Mouse (Mus musculus): ENCODE measurements around the gene Zfp692. TPM values are rescaled to one million over a fixed set of nuclear protein-coding genes. Genes with fewer than 3 reads are reported as not detected.

Zfp692 gene
- polyA plus RNA-seq (2012; ENCODE audit: insufficient read depth, insufficient read length, low replicate concordance, missing spikeins): not detected in 2 replicates

DNA sequence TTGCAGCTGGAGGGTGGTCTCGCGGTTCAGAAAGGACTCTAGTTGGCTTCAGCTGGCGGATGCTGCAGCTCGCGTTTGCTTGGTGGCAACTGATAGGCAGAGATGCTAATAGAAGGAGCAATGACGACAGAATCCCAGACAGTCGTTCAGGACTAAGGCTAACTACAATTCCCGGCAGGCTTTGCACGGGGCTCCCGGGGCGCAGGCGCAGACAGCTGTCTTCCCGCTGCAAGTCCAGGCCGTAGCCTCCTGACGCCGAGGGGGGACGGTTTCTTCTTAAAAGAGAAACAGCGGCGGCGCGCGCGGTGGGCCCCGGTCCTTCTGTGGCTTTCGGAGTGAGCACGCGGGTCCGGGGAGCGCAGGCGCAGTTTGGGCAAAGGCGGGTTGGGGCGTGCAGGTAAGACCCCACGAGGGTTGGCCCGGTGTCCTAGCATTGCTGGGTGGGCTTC lies at the start of gene Zfp692:
TSS of gene Zfp692 (plus strand) at position 210 of the 449 bp plus-strand sequence.
- Histone ChIP-seq H3K4me1 (ENCODE audit: control insufficient read depth, insufficient read depth, low read length) (peaks cover 14% of the 10 kb centered on the region), H3K27ac (ENCODE audit: insufficient read depth, low read depth, low read length) (0 out of 2 replicates have a peak within 1 kb of the TSS, but pooled peaks have one; percentile 17), H3K4me3 (ENCODE audit: insufficient read depth, low read depth, low read length) (peak within 1 kb of the TSS; percentile 56)
- WGBS: under 1% methylated on average over 34 of the region's 34 CpGs
- TF ChIP-seq POLR2A (IDR thresholded peaks at IDR 0.05; ENCODE audit: insufficient read depth, low read depth, low read length) (no peak; the same call in 1 of the 2 replicates), CTCF (IDR thresholded peaks at IDR 0.05; ENCODE audit: insufficient read depth, low read depth, low read length) (no peak)

GRCm38 (mm10) chr11:58257816-58258215 lies 49.1 kb upstream of the Zfp692 start:
- no peak for TF ChIP-seq POLR2A (IDR thresholded peaks at IDR 0.05; ENCODE audit: insufficient read depth, low read depth, low read length)
- no peak for TF ChIP-seq CTCF (IDR thresholded peaks at IDR 0.05; ENCODE audit: insufficient read depth, low read depth, low read length)
- H3K4me3 ChIP-seq (ENCODE audit: insufficient read depth, low read depth, low read length): no peak overlapping the region
- no peak overlapping the region for H3K27ac ChIP-seq (ENCODE audit: insufficient read depth, low read depth, low read length)
- WGBS: 48% methylated on average over 5 of the region's 5 CpGs
- no peaks in the 10 kb centered on the region for H3K4me1 ChIP-seq (ENCODE audit: control insufficient read depth, insufficient read depth, low read length)

- no peak overlapping the region for H3K4me3 ChIP-seq (ENCODE audit: insufficient read depth, low read depth, low read length)
- TF ChIP-seq CTCF (IDR thresholded peaks at IDR 0.05; ENCODE audit: insufficient read depth, low read depth, low read length) (no peak), POLR2A (IDR thresholded peaks at IDR 0.05; ENCODE audit: insufficient read depth, low read depth, low read length) (no peak)
- no peak overlapping the region for H3K27ac ChIP-seq (ENCODE audit: insufficient read depth, low read depth, low read length)
- WGBS: 87% methylated on average over 4 of the region's 4 CpGs
- no peaks in the 10 kb centered on the region for H3K4me1 ChIP-seq (ENCODE audit: control insufficient read depth, insufficient read depth, low read length)
Observed at GRCm38 (mm10) chr11:58260156-58260555, 46.7 kb upstream of the Zfp692 start.

- no peak overlapping the region for H3K27ac ChIP-seq (ENCODE audit: insufficient read depth, low read depth, low read length)
- whole genome bisulfite sequencing: 89% methylated on average over 4 of the region's 4 CpGs
- TF ChIP-seq POLR2A (IDR thresholded peaks at IDR 0.05; ENCODE audit: insufficient read depth, low read depth, low read length): no peak
- TF ChIP-seq CTCF (IDR thresholded peaks at IDR 0.05; ENCODE audit: insufficient read depth, low read depth, low read length): no peak
- H3K4me3 ChIP-seq (ENCODE audit: insufficient read depth, low read depth, low read length): no peak overlapping the region
- no peaks in the 10 kb centered on the region for H3K4me1 ChIP-seq (ENCODE audit: control insufficient read depth, insufficient read depth, low read length)
Observed at GRCm38 (mm10) chr11:58261826-58262225, 45.0 kb upstream of the Zfp692 start.

DNA sequence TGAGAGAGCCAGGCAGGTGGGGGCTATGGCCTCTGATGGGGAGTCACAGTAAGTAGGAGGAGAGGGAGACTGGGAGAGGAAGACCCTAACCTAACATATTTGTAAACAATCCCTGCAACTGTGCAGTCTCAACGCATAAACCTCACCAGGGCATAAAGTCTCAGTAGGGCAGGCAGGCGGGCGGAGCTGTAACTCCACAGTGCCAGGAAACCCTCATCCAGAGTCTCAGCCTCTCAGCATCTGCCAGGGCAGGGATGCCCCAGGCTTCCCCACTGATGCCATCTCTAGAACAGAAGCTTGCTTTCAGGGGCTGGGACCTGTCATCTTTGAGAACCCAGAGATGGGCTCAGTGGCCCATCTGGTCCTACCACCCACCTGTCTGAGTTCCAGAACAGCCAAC lies 44.5 kb upstream of the Zfp692 start:
- H3K4me3 ChIP-seq (ENCODE audit: insufficient read depth, low read depth, low read length): no peak overlapping the region
- H3K4me1 ChIP-seq (ENCODE audit: control insufficient read depth, insufficient read depth, low read length): no peaks in the 10 kb centered on the region
- no peak overlapping the region for H3K27ac ChIP-seq (ENCODE audit: insufficient read depth, low read depth, low read length)
- WGBS: 97% methylated on average over 3 of the region's 3 CpGs
- TF ChIP-seq POLR2A (IDR thresholded peaks at IDR 0.05; ENCODE audit: insufficient read depth, low read depth, low read length): no peak

- no peak overlapping the region for H3K27ac ChIP-seq (ENCODE audit: insufficient read depth, low read depth, low read length)
- no peak overlapping the region for H3K4me3 ChIP-seq (ENCODE audit: insufficient read depth, low read depth, low read length)
- TF ChIP-seq CTCF (IDR thresholded peaks at IDR 0.05; ENCODE audit: insufficient read depth, low read depth, low read length): no peak
- TF ChIP-seq POLR2A (IDR thresholded peaks at IDR 0.05; ENCODE audit: insufficient read depth, low read depth, low read length): no peak
- no peaks in the 10 kb centered on the region for H3K4me1 ChIP-seq (ENCODE audit: control insufficient read depth, insufficient read depth, low read length)
- 88% methylated on average over 2 of the region's 2 CpGs for WGBS
Observed at GRCm38 (mm10) chr11:58263516-58263915, 43.4 kb upstream of the Zfp692 start.

DNA sequence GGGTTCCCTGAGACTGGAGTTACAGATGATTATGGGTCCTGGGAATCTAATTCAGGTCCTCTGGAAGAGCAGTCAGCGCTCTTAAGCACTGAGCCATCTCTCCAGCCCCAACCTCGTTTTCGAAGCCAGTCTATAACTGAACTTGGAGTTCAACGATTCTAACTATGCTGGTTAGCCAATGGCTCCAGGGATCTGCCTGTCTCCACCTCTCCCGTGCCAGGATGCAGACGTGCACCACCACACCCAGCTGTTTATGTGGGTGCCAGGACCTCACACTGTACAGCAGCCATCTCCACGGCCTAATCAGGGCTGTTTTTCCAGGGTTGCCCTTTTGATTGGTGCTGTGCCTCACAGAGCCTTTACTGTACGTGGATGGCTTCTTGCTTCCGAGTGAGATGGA lies 42.3 kb upstream of the Zfp692 start:
- H3K4me1 ChIP-seq (ENCODE audit: control insufficient read depth, insufficient read depth, low read length): no peaks in the 10 kb centered on the region
- no peak overlapping the region for H3K4me3 ChIP-seq (ENCODE audit: insufficient read depth, low read depth, low read length)
- 85% methylated on average over 9 of the region's 9 CpGs for whole genome bisulfite sequencing
- TF ChIP-seq POLR2A (IDR thresholded peaks at IDR 0.05; ENCODE audit: insufficient read depth, low read depth, low read length) (no peak), CTCF (IDR thresholded peaks at IDR 0.05; ENCODE audit: insufficient read depth, low read depth, low read length) (no peak)
- H3K27ac ChIP-seq (ENCODE audit: insufficient read depth, low read depth, low read length): no peak overlapping the region

- no peak overlapping the region for H3K4me3 ChIP-seq (ENCODE audit: insufficient read depth, low read depth, low read length)
- H3K27ac ChIP-seq (ENCODE audit: insufficient read depth, low read depth, low read length): no peak overlapping the region
- TF ChIP-seq CTCF (IDR thresholded peaks at IDR 0.05; ENCODE audit: insufficient read depth, low read depth, low read length) (no peak), POLR2A (IDR thresholded peaks at IDR 0.05; ENCODE audit: insufficient read depth, low read depth, low read length) (no peak)
- 92% methylated on average over 3 of the region's 3 CpGs for WGBS
- H3K4me1 ChIP-seq (ENCODE audit: control insufficient read depth, insufficient read depth, low read length): no peaks in the 10 kb centered on the region
Observed at GRCm38 (mm10) chr11:58268285-58268684, 38.6 kb upstream of the Zfp692 start.

DNA sequence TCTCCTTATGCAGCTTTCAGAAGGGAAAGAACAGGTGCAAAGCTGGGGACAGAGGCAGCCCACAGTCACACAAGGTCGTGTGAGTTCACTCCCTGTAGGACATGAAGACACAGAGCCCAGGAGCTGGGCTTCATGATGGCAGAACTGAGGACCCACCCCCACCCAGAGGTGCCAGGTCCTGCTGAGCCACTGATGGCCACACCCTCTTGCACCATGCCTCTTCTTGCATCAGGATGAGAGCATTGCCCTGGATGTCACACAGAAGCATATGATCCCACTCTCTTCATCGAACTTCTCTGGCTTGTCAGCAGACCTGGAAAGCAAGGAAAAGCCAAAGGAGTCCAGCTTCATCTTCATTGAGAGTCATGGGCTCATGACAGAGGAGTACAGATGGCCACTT lies 32.3 kb upstream of the Zfp692 start, which contains the start of gene 4930438A08Rik:
TSS of gene 4930438A08Rik (plus strand) at position 228 of the 400 bp plus-strand sequence.
- WGBS: 47% methylated on average over 2 of the region's 2 CpGs
- H3K4me1 ChIP-seq (ENCODE audit: control insufficient read depth, insufficient read depth, low read length): no peaks in the 10 kb centered on the region
- no peak within 1 kb of the TSS for H3K4me3 ChIP-seq (ENCODE audit: insufficient read depth, low read depth, low read length)
- TF ChIP-seq CTCF (IDR thresholded peaks at IDR 0.05; ENCODE audit: insufficient read depth, low read depth, low read length) (no peak), POLR2A (IDR thresholded peaks at IDR 0.05; ENCODE audit: insufficient read depth, low read depth, low read length) (no peak)
- no peak within 1 kb of the TSS for H3K27ac ChIP-seq (ENCODE audit: insufficient read depth, low read depth, low read length)

DNA sequence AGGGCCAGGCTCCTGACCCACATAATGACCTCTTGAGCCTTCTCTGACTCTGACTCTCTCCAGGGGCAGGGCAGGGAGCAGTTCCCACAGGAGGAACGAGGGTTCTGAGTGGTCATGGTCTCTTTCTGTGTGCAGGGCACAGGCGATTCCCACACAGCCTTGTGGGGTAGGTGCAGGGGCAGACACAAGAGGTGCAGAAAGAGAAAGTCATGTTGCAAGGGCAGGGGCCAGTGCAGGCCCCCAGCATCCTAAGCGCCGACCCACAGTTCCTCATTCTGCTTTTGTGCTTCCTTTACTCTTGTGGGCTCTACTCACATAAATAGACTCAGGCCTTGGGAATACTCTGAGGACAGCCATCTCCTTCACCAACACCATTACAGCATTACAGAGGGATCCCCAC lies 31.1 kb upstream of the Zfp692 start:
- no peaks in the 10 kb centered on the region for H3K4me1 ChIP-seq (ENCODE audit: control insufficient read depth, insufficient read depth, low read length)
- WGBS: 84% methylated on average over 4 of the region's 4 CpGs
- no peak for TF ChIP-seq CTCF (IDR thresholded peaks at IDR 0.05; ENCODE audit: insufficient read depth, low read depth, low read length)
- no peak for TF ChIP-seq POLR2A (IDR thresholded peaks at IDR 0.05; ENCODE audit: insufficient read depth, low read depth, low read length)

More for the DNA sequence above, 31.1 kb upstream of the Zfp692 start:
- H3K4me3 ChIP-seq (ENCODE audit: insufficient read depth, low read depth, low read length): no peak overlapping the region
- H3K27ac ChIP-seq (ENCODE audit: insufficient read depth, low read depth, low read length): no peak overlapping the region

Data from olfactory bulb, adult 2 months (tissue).